Mouse (Mus musculus): Measurements from ENCODE around the gene Rab11fip4. TPM values are rescaled to one million over a fixed set of nuclear protein-coding genes. Genes with fewer than 3 reads are reported as not detected.

Gene Rab11fip4
- polyA plus RNA-seq, 1 experiment from 2014 or later = 15.6 TPM

DNA sequence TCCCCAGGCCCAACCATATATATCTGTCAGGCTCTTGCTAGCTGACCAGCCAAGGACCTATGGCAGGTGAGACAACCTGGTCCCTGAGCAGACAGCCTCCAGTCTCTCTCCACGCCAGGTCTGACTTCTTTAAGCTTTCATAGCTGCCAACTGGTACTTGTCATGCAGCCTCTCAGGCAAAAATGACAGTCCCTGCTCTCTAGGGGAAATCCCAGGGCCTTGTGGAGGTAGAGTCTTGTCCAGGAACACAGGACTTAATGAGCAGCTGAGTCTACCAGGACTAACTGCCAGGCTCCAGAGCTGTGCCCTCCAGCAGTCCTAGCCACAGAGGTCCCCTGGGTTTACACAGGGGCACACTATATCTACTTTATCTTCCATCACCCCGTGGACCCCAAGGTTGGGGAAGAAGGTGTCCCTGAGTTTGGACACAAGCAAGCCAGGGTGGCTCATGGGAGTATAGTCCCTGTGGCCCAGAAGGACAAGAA, 85.5 kb downstream of the Rab11fip4 start:
- DNase-seq (ENCODE audit: low spot score) = no peak
- WGBS = 83% methylated on average over 2 of the region's 2 CpGs
- peaks cover 53% of the 10 kb centered on the region for H3K4me1 ChIP-seq (replicated peaks)
- H3K36me3 ChIP-seq = peaks cover 9% of the 10 kb centered on the region
- no peaks in the 10 kb centered on the region for H3K27me3 ChIP-seq (ENCODE audit: insufficient read depth, poor library complexity, severe bottlenecking)
- H3K27ac ChIP-seq = no peak overlapping the region
- H3K4me3 ChIP-seq = no peak overlapping the region
- H3K9me3 ChIP-seq = no peaks in the 10 kb centered on the region

DNA sequence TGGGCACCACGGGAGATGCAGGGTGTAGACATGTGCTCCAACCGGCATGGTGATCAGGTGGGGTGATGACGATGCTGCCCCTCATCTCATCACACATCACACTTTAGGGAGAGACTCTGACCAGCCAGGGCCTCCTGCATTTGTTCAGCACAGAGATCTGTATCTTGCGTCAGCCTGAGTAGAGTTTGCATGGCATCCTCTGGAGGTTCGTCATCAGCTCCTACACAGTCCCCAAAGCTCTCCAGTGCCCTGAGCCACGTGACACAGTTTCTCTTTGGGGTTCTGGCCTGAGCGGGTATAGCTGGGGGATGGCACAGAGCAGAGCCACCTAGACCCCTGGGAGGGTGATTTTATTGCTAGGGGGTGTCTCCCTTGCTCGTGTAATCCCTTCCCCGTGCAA, 86.4 kb downstream of the Rab11fip4 start:
- WGBS = 85% methylated on average over 9 of the region's 9 CpGs
- H3K27ac ChIP-seq = 0 out of 2 replicates have a peak overlapping the region, but pooled peaks have one; percentile 17
- H3K4me1 ChIP-seq (replicated peaks) = peaks cover 46% of the 10 kb centered on the region
- H3K36me3 ChIP-seq = peaks cover 16% of the 10 kb centered on the region
- no peak overlapping the region for H3K4me3 ChIP-seq
- no peaks in the 10 kb centered on the region for H3K9me3 ChIP-seq
- H3K27me3 ChIP-seq (ENCODE audit: insufficient read depth, poor library complexity, severe bottlenecking) = no peaks in the 10 kb centered on the region
- DNase-seq (ENCODE audit: low spot score) = no peak

DNA sequence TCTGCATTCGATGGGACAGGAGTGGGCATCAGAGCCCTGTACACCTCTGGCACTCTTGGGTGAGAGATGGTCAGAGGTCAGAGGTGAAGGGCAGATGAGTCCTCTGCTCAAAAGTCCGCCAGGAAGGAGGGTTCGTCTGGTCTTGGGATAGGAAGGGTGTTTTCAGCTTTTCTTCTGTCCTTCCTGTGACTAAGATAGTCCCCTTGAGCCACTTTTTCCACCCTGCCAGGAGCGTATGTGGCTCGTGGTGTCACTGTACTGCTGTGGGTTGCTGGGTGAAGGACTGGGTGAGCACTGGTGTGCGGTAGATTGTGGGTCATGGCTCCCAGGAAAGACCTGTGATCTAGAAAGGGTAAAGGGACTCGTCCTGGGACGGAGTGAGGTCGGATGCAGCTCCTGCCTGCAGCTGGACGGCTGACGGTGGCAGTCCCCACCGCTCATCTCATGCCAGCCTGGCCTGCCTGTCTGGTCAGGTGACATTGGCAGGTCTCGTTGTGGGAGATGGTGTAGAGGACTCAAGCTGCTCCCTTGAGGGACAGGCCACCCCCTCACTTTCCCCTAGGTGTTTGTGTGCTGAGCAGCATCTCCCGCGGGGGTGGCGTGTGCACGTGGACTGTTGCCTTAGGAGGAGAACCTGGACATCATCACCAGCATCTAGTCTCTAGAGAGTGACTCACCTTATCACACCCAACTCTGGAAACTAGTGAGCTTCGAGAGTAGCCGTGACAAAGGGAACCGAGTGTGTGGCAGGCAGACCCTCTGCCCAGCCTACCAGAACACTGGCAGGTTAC, 87.5 kb downstream of the Rab11fip4 start:
- 88% methylated on average over 20 of the region's 20 CpGs for WGBS
- no peaks in the 10 kb centered on the region for H3K9me3 ChIP-seq
- no peak overlapping the region for H3K4me3 ChIP-seq
- no peaks in the 10 kb centered on the region for H3K27me3 ChIP-seq (ENCODE audit: insufficient read depth, poor library complexity, severe bottlenecking)
- no peak for DNase-seq (ENCODE audit: low spot score)
- peaks cover 37% of the 10 kb centered on the region for H3K4me1 ChIP-seq (replicated peaks)
- no peak overlapping the region for H3K27ac ChIP-seq
- peaks cover 22% of the 10 kb centered on the region for H3K36me3 ChIP-seq

DNA sequence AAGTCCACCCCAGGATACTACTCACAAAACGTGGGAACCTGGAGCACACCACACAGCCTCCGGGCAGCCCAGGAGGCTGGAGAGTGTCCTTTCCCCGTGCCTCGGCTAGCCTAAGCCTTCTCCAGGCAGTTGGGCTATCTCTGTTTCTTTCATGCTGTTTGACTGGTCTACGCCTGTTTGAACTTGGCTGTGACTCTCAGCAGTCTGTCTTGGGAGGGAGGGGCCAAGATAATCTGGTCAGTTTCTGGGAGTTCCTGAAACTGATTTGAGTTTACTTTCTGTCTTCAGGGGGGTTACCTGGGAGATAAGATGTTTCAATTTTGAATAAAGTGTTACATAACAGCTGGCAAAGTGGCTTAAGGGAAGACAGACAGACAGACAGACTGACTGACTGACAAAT, 88.9 kb downstream of the Rab11fip4 start:
- DNase-seq (ENCODE audit: low spot score) = no peak
- Histone ChIP-seq H3K4me3 (no peak overlapping the region), H3K27me3 (ENCODE audit: insufficient read depth, poor library complexity, severe bottlenecking) (no peaks in the 10 kb centered on the region), H3K27ac (no peak overlapping the region), H3K9me3 (no peaks in the 10 kb centered on the region), H3K36me3 (peaks cover 36% of the 10 kb centered on the region), H3K4me1 (replicated peaks) (peaks cover 25% of the 10 kb centered on the region)
- WGBS = 84% methylated on average over 5 of the region's 5 CpGs

DNA sequence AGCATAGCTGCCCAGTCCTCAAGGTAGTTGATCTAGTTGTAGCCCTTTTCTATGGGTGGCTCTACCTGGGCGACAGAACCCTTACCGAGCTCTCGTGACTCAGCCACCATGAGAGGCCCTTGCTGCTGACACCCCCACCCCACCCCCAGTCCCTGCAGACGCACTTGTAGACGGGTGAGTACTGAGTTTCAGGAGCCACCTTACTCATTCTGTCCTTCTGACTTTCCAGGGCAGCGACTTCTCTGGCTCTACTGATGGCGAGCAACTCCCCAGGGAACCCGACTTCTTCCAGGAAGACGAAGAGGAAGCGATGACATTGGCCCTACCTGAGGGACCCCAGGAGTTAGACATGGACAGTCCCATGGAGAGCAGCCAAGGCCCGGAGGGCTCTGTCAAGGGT, 89.5 kb downstream of the Rab11fip4 start:
- WGBS = 91% methylated on average over 11 of the region's 11 CpGs

DNA sequence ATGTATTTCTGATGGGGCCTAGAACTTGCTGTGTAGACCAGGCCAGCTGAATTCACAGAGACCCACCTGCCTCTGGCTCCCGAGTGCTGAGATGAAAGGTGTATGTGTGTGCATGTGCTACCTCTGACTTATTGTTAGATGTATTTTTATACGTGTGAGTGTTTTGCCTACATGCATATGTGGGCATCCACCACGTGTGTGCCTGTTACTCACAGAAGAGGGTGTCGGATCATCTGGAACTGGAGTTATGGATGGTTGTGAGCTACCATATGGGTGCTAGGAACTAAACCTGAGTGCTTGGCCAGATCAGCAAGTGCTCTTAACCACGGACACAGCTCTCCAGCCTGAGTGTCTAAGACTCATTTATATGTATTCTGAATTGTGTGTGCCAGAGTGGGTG, 90.2 kb downstream of the Rab11fip4 start:
- Histone ChIP-seq H3K4me3 (no peak overlapping the region), H3K27ac (no peak overlapping the region), H3K4me1 (replicated peaks) (peaks cover 18% of the 10 kb centered on the region), H3K27me3 (ENCODE audit: insufficient read depth, poor library complexity, severe bottlenecking) (no peaks in the 10 kb centered on the region), H3K9me3 (no peaks in the 10 kb centered on the region), H3K36me3 (peaks cover 47% of the 10 kb centered on the region)
- 91% methylated on average over 5 of the region's 5 CpGs for WGBS
- no peak for DNase-seq (ENCODE audit: low spot score)

More for the DNA sequence above, 89.5 kb downstream of the Rab11fip4 start:
- Histone ChIP-seq H3K27me3 (ENCODE audit: insufficient read depth, poor library complexity, severe bottlenecking) (no peaks in the 10 kb centered on the region), H3K9me3 (no peaks in the 10 kb centered on the region), H3K27ac (no peak overlapping the region), H3K36me3 (peaks cover 42% of the 10 kb centered on the region), H3K4me3 (no peak overlapping the region), H3K4me1 (replicated peaks) (peaks cover 24% of the 10 kb centered on the region)
- DNase-seq (ENCODE audit: low spot score) = no peak

DNA sequence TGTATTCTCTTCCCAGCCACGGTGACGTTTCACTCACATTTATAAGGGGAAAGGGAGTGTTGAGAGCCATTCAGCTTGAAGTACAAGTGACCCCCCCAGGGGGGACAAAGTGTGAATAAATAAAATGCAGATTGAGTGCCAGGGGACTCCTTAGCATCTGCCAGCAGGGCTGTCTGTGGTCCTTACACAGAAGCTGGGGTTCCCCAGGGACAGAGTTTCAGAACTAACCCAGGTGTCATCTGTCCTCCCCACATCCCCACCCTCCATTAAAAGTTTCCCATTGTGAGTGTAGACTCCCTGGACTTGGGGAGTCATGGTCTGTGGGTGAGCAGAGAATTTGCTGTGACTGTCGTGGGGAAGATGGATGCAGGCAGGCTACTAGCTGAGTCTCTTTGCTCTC, 90.8 kb downstream of the Rab11fip4 start:
- no peak overlapping the region for H3K27ac ChIP-seq
- 60% methylated on average over 3 of the region's 3 CpGs for WGBS
- peaks cover 17% of the 10 kb centered on the region for H3K4me1 ChIP-seq (replicated peaks)
- no peak overlapping the region for H3K4me3 ChIP-seq
- no peaks in the 10 kb centered on the region for H3K27me3 ChIP-seq (ENCODE audit: insufficient read depth, poor library complexity, severe bottlenecking)
- H3K9me3 ChIP-seq = no peaks in the 10 kb centered on the region
- DNase-seq (ENCODE audit: low spot score) = no peak
- peaks cover 53% of the 10 kb centered on the region for H3K36me3 ChIP-seq

DNA sequence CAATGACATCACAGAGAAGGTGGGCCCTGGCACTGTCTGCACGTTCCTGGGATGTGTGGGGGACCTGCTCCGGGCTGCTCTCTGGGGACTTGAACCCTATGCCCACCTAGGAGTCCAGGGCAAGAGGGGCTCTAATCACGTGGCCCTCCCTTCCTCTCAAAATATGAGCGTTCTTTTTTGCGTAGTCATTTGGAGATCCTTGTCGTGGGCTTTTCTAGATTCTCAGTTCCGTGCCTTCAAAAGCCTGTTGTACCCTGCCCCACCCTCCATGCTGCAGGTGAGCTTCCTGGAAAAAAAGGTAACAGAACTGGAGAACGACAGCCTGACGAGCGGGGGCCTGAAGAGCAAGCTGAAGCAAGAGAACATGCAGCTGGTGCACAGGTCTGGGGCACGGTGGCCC, 94.1 kb downstream of the Rab11fip4 start:
- WGBS = 90% methylated on average over 11 of the region's 11 CpGs
- Histone ChIP-seq H3K9me3 (no peaks in the 10 kb centered on the region), H3K27me3 (ENCODE audit: insufficient read depth, poor library complexity, severe bottlenecking) (no peaks in the 10 kb centered on the region), H3K4me1 (replicated peaks) (peaks cover 12% of the 10 kb centered on the region), H3K36me3 (peaks cover 74% of the 10 kb centered on the region), H3K27ac (no peak overlapping the region), H3K4me3 (no peak overlapping the region)
- no peak for DNase-seq (ENCODE audit: low spot score)

DNA sequence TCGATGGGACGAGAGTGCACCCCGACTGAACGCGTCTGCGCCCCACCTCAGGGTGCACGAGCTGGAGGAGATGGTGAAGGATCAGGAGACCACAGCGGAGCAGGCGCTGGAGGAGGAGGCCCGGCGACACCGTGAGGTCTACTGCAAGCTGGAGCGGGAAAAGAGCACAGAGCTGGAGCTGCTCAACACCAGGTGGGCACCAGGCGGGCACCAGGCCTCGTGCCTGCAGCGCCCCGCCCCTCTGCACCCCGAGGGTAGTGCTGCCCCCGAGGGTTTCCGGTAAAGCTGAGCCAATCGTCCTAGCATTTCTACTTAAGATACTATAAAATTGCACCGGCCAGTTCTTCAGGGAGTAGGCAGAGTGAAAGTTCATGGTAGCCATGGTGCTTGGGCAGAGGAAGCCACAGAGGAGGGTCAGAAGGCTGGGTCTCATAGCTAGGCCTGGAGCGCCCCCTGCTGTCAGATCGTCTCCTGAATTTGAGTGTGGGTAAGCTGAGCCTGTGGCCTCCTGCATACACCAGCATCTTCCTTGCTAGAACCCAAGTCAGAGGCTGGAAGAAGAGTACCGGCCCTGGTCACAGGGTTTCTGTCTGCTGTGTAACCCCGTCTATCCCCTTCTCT, 95.6 kb downstream of the Rab11fip4 start:
- 67% methylated on average over 26 of the region's 26 CpGs for WGBS

DNA sequence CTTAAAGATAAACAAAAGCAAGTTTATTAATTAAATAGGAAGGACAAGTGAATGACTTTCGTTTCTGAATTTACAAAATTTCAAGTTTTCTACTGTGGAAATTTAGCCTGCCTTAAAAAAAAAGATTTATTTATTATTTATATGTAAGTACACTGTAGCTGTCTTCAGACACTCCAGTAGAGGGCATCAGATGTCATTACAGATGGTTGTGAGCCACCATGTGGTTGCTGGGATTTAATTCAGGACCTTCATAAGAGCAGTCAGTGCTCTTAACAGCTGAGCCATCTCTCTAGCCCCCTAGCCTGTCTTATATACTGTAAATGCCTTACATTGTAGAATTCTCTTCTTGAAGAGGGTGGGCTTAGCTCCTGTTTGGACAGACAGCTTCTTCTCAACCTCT, 98.9 kb downstream of the Rab11fip4 start:
- Histone ChIP-seq H3K36me3 (peaks cover 85% of the 10 kb centered on the region), H3K9me3 (no peaks in the 10 kb centered on the region)
- 84% methylated on average over 1 of the region's 1 CpGs for WGBS

More for the DNA sequence above, 95.6 kb downstream of the Rab11fip4 start:
- H3K9me3 ChIP-seq = no peaks in the 10 kb centered on the region
- no peak overlapping the region for H3K4me3 ChIP-seq
- DNase-seq (ENCODE audit: low spot score) = peak; percentile 90
- H3K36me3 ChIP-seq = peaks cover 79% of the 10 kb centered on the region
- peak overlapping the region; percentile 46; the same call in 1 of the 2 replicates for H3K27ac ChIP-seq
- H3K27me3 ChIP-seq (ENCODE audit: insufficient read depth, poor library complexity, severe bottlenecking) = no peaks in the 10 kb centered on the region
- H3K4me1 ChIP-seq (replicated peaks) = peaks cover 12% of the 10 kb centered on the region

DNA sequence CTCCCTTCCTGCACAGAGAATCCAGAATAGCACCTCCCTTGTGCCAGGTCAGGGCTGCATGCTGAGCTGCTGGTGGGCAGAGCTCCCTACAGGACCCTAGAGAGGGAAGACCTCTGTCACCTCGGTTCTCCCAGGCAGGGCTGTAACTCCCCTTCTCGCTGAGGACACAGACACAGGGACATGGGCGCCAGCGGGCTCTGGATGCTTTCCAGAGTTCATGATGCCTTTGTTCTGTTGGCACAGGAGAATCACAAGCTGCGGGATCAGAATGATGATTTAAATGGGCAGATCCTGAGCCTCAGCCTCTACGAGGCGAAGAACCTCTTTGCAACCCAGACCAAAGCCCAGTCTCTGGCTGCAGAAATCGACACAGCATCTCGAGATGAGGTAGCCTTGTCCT, 100.5 kb downstream of the Rab11fip4 start:
- Histone ChIP-seq H3K36me3 (peaks cover 79% of the 10 kb centered on the region), H3K4me1 (replicated peaks) (peaks cover 9% of the 10 kb centered on the region), H3K4me3 (no peak overlapping the region), H3K27ac (no peak overlapping the region), H3K27me3 (ENCODE audit: insufficient read depth, poor library complexity, severe bottlenecking) (no peaks in the 10 kb centered on the region), H3K9me3 (no peaks in the 10 kb centered on the region)
- DNase-seq (ENCODE audit: low spot score) = no peak
- WGBS = 89% methylated on average over 9 of the region's 9 CpGs

More for the DNA sequence above, 98.9 kb downstream of the Rab11fip4 start:
- Histone ChIP-seq H3K4me3 (no peak overlapping the region), H3K4me1 (replicated peaks) (peaks cover 10% of the 10 kb centered on the region), H3K27ac (no peak overlapping the region), H3K27me3 (ENCODE audit: insufficient read depth, poor library complexity, severe bottlenecking) (no peaks in the 10 kb centered on the region)
- DNase-seq (ENCODE audit: low spot score) = no peak

DNA sequence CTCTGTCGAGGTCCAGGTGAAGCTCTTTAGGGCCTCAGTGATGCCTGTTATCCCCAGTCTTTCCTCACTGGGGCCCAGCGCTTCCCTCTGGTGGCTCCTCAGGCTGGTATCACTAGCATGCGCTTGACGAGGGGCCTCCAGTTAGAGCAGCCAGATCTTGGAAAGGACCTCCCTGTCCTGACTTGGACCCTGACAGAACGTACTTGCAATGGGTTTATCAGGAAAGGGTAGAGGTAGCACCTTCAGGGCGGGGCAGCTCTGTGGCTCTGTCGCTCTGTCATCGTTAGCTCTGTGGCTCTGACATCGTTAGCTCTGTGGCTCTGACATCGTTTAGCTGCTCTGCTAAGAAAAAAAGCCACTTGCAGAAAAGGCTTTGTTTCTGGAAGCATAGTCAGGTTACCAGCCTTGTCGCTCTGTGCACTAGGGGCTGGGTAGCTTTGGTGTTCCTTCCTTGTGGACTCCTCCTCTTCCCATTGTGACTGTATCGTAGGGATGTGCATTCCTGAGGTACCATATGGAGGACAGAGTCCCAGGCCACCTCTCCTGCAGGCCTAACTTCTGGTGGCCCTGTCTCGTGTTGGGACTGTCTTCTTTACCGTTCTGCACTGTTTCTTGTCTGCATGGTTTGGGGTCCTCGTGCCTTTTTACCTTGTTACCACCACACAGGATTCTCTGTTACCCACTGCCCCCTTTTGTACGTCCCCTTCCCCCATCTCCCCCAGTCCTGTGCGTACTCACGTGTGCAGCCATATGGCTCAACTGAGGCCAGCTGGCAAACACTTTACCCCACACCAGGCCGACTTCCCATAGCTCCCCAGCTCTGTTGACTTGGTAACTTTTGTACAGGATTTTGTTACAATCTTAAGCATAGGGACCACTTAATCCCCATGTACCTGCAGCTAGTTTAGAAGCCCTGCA, 105.6 kb downstream of the Rab11fip4 start:
- no peak for DNase-seq (ENCODE audit: low spot score)
- H3K9me3 ChIP-seq = no peaks in the 10 kb centered on the region
- peaks cover 63% of the 10 kb centered on the region for H3K36me3 ChIP-seq

More for the DNA sequence above, 105.6 kb downstream of the Rab11fip4 start:
- H3K27me3 ChIP-seq (ENCODE audit: insufficient read depth, poor library complexity, severe bottlenecking) = no peaks in the 10 kb centered on the region
- peaks cover 29% of the 10 kb centered on the region for H3K4me1 ChIP-seq (replicated peaks)
- WGBS = 70% methylated on average over 19 of the region's 19 CpGs
- no peak overlapping the region for H3K4me3 ChIP-seq
- H3K27ac ChIP-seq = peak overlapping the region; percentile 66

Data from hindbrain, embryonic 10.5 days (tissue).